Mouse (Mus musculus): ENCODE measurements around the gene Dync1h1.
A peak's percentile ranks its signal among the peaks of the same experiment; 100 is the strongest.

Dync1h1 gene

DNA sequence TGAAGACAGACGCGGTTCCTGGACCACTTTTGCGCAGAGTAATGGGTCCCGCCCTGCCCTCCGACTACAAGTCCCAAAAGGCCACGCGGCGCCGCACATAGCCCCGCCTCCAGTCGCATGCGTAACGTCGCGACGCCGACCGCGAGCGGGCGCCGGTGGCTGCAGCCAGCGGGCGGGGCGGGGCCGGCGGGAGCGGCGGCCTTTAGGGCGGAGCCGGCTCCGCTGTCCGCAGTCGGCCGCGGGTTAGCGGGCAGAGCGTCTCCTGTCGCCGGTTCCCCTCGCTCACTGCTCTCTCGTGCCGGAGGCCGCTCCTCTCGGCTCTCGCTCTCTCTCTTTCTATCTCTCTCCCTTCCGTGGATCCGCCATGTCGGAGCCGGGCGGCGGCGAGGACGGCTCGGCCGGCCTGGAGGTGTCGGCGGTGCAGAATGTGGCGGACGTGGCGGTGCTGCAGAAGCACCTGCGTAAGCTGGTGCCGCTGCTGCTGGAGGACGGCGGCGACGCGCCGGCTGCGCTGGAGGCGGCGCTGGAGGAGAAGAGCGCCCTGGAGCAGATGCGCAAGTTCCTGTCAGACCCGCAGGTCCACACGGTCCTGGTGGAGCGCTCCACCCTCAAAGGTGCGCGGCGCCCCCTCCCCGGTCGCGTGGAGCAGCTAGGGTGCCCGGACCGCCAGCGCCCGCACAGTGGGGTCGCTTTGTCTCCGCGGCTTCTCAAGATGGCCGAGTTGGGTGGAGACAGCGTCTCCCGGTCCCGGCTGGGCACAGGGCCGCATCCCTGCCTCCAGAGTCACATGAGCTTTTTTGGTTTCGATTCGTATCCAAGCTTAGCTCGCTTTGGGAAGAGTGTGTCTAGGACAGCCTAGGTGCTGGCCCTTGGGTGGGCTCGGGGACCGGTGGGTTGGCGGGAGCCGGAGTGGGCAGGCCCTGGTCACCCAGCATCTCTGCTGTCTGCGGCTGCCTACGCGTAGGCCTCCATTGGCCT lies at the start of gene Dync1h1:
Dync1h1 (plus strand) TSS at position 212 of the 978 bp plus-strand sequence.
- peak; percentile 81 to 83 for DNase-seq (ENCODE audit: low spot score in 2 of 2)

DNA sequence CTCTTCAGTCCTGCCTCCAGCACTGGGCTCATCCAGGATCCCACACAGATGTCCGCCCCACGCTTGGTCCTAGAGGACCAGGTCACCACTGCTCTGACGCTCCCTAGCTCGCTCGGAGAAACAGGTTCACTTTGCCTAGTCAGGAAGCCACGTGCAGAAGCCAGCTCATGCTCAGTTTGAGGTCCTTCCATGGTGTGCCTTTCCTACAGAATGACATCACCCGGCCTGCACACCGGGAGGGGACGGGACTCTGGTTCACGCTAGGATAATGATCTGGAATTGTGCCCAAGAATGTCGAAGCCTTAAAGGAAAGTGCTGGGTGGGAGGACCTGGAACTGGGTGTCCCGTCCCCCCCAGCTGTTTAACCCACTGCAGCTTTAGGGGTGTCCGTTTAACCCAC lies 49.1 kb upstream of the Dync1h1 start:
- DNase-seq (ENCODE audit: low spot score in 2 of 2): no peak

DNA sequence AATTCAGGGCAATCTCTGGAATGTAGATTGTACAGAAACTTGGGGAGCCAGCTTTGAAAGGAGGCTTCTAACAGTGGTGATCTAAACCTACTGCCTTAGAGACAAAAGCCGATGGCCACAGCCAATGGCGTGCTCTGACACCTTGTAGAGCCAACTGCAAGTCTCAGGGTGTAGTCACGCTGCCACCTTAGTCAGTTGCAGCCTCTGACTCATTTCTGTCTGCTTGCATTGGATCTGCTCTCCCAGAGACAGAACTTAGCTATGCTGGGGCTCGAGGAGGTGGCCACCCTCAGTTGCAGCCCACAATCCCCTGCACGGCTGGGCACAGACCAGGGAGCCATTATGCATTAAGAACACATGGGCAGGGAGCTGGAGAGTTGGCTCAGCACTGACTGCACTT lies 47.9 kb upstream of the Dync1h1 start:
- no peak for DNase-seq (ENCODE audit: low spot score in 2 of 2)

DNA sequence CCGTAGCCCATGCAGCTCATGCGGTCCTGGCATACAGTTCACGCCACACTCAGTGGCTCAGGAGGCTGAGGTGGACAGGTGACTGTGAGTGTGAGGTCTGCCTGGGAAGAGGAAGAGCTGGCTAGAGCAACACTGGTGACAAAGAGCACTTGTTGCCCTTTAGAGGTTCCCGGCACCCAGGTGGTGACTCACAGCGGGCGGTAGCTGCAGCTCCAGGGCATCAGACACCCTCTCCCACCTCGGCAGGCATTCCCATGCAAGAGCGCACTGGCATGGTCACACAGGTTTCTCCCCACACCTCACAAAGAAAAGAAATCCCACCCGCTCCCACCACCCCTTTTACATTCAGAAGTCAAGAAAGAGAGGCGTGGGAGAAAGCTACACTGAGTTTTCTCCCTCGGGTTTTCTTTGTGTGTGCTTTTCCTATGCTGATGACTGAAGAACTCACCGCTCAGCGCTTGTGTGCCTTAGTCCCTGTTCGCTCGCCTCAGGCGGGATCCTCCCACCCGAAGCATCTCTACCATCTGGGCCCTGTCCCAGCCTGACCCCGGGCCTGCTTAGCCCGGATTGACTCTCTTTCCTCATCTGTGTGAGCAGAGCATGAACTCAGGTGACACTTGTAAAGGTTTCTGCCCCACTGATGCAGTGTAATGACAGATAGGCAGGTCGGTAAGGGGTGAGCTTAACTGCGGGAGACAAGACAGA lies 45.6 kb upstream of the Dync1h1 start:
- DNase-seq (ENCODE audit: low spot score in 2 of 2): no peak

DNA sequence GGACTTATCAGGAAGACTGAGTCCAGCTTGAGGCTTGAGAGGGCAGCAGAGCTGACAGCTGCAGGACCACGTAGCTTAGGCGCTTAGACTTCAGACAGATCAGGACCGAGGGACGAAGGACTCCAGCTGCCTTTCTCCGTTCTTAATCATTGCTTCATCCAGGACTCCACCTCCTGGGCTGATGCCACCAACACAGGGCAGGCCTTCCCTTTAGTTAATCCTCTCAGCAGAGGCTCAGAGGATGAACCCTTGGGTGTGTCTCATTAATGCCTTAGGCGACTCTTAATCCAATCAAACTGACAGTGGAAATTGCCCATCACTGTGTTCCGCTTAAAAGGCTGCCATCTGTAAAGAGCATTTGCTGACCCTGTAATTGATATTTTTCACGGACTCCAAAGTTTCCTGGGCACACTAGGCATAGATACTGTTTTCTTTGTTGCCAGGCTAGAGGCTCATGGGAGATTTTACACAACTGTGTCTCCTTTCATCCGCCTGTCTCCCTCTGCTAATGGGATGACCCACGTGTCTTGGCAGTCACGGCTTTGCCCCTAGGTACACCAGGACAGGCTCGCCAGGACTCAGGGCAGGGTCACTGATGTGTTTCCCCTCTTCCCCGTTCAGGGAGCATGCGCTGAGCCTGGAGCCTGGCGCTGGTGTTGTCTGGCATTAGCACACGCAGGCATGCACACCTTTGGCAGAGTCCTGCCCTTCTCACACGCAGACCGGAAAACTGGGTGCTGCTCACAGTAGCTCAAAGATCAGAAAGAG lies 44.2 kb upstream of the Dync1h1 start:
- DNase-seq (ENCODE audit: low spot score in 2 of 2): no peak

DNA sequence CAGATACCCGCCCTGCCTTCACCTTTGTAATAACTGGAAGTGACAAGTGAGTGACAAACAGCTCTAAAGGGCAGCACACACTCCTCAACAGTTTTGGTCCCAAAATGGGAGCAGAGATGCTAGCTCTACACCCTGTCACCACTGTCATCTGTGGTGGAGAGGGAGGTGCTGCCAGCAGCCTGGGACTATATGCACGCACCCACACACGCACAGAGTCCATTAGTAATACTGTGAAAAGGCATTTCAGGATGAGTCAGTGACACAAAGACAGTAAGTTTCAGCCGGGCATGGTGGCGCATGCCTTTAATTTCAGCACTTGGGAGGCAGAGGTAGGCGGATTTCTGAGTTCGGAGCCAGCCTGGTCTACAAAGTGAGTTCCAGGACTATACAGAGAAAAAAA lies 43.1 kb upstream of the Dync1h1 start:
- DNase-seq (ENCODE audit: low spot score in 2 of 2): no peak

DNA sequence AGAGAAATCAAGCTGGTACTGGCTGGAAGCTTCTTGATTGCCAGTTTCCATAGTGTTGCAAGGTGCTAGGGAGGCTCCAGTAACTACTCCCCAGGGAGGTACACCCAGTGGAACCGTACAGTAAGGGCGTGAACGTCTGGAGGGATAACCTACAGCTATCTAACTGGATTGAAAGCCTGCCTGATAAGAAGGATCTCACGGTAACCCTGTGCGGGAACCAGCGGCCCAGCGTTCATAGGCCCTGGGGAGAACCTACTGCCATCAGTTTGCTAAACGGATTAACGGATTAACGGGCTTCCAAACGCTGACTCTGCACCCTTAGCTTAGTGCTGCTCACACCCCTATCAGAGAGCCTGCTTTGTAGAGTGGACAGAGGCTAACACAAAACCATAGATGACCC lies 37.9 kb upstream of the Dync1h1 start:
- no peak for DNase-seq (ENCODE audit: low spot score in 2 of 2)

DNA sequence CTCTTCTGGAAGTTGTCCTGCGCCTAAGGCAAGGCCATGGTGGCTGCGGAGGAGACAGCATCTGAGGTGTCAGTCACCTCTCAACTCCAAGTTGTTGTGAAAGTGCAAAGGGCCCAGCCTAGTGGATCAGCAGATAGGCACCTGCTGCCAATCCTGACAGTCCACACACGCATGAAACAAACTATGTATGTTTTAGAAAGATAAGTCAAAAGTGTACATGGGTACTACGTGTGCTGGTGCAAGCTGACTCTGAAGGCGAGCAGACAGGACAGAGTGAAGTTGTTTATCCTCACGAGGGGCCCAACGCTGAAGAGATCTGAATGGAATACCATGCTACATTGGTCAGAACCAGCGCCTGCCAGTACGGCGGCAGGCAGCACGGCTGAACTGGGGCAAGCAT lies 36.4 kb upstream of the Dync1h1 start:
- DNase-seq (ENCODE audit: low spot score in 2 of 2): no peak

DNA sequence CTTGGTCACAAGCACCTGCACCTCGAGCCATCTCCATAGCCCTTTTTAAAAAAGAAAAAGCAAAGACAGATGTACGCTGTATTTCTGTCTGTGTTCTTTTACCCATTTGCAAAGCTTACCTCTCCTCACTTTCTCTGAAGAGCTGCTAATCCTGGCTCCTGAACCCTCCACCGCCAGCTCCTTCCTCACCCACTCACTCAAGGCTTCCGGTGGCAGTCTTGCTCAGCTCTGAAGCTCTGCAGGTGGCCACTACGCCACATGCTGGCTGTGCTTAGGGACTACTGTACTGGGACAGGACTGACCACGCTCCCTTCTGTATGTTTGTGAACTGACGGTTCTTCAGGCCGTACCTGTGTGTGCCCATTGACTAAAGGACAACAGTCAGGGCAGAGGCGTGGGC lies 34.9 kb upstream of the Dync1h1 start:
- DNase-seq (ENCODE audit: low spot score in 2 of 2): no peak

DNA sequence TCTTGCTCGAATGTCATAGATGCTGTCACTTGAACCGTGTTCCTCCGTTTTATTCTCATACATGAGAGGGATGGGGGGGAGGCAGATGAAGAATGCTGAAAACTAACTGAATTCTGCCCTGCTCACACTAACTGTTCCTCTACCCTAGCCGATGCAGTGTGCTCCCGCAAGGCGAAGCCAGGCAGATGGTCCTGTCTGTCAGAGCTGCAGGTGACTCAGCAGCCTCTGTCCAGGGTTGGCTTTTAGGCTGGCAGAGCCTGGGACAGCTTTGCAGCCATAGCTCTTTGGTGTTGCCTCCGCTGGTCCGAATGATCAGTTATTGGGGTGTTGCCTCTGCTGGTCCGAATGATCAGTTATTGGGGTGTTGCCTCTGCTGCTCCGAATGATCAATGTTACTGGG lies 30.2 kb upstream of the Dync1h1 start:
- no peak for DNase-seq (ENCODE audit: low spot score in 2 of 2)

DNA sequence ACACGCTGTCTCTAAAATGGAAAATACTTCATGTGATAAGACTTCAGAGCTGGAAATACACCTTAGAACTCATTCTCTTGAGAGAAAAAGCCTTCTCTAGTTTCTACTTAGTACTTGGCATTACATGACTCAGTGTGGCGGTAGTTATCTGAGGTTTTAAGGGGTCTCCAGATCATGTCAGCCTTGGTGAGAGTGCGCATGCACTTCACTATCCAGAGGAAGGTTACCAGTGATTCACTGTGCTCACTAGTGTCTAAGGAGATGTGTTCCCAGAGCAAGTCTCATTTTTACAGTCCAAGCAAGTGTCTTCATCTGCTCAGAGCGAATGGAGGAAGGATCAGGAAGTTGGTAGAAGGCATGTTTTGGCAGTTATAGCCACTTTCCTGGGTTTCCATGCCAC lies 28.9 kb upstream of the Dync1h1 start:
- DNase-seq (ENCODE audit: low spot score in 2 of 2): no peak

DNA sequence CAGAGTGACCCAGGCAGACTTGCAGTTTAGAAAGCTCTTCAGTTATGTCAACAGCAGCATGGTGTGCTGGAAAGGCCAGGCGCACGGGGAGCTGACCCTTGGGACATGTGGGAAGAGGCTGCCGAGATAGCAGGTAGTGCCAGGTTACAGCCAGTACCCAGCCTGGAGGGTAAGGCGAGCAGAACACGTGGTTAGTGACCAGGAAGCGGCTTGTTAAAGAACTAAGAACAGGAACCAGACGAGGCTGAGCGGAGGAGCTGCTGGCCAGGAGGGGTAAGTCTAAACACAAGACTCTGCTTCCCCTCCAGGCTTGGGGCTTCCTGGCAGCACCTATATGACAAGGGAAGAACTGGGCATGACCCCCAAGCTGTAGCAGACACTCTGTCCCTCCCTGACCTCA lies 27.6 kb upstream of the Dync1h1 start:
- DNase-seq (ENCODE audit: low spot score in 2 of 2): no peak

DNA sequence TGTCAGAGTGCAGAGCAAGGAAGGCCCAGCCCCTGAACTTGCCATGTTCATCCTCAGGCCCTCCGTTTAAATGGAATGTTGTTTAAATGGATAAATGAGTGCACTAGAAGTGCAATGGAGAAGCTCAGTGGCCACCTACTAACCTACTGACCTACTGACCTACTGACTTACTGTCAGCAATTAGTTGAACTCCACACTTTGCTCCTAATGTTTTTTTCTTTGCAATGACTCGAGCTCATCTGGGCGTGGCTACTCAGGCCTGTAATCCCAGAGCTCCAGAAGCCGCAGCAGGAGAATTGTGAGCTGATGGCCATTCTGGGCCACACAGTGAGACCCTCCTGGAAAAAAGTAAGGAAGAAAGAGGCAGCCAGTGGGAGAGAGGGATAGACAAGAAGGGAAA lies 25.3 kb upstream of the Dync1h1 start:
- no peak for DNase-seq (ENCODE audit: low spot score in 2 of 2)

DNA sequence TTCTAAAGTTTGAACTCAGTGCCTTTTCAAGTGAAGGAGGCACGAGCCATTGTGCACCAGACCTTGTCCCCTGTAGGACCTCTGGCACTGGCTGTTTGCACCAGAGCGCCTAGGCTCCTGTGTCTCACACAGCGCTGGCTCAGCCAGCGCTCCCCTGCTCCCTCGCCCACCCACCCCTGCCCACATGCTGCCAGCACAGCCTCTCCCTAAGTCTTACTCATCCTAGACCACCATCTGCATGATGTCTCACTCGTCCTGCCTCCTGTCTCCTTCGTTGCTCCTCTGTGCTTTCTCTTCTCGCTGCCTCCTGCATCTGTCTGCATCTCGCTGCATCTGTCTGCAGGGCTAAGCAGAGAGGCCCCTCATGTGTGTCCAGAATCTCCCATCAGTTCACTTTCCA lies 22.9 kb upstream of the Dync1h1 start:
- DNase-seq (ENCODE audit: low spot score in 2 of 2): no peak

DNA sequence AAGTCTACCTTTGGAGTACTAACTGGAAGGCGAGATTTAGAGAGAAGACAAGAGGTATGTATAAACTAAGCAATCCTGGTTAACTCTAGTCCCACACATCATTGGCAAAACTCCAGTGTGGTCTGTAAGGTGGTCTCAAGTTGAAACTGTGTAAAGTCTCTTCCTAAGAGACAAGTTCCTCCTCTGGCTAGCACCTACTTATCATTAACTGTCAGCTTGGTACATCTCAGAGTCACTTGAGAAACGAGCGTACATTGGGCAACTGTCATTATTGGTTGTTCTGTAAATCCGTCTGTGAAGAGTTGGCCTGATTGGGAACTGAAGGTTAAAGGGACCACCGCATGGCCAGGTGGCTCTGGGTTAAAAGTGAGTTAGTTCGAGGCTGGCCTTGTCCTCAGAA lies 12.6 kb upstream of the Dync1h1 start:
- no peak for DNase-seq (ENCODE audit: low spot score in 2 of 2)

DNA sequence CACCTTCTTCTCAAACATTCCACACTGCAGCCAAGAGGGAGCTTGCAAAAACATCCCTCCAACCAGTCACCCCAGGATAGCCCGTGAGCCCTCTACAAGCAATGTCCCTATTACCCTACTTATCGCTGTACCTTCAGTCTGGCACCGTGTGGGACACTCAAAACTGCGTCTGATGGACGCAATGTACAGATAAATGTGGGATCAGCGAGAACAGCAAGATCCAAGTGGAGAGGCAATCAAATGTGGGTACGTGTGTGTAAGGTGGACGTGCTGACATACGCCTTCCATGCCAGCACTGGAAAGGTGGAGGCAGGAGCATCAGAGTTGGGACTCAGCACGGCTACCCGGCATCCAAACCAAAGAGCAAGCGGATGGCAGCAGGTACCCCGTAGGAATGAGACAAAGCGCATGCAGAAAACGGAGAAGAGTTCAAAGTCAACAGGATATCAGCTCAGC lies 10.4 kb upstream of the Dync1h1 start:
- no peak for DNase-seq (ENCODE audit: low spot score in 2 of 2)

DNA sequence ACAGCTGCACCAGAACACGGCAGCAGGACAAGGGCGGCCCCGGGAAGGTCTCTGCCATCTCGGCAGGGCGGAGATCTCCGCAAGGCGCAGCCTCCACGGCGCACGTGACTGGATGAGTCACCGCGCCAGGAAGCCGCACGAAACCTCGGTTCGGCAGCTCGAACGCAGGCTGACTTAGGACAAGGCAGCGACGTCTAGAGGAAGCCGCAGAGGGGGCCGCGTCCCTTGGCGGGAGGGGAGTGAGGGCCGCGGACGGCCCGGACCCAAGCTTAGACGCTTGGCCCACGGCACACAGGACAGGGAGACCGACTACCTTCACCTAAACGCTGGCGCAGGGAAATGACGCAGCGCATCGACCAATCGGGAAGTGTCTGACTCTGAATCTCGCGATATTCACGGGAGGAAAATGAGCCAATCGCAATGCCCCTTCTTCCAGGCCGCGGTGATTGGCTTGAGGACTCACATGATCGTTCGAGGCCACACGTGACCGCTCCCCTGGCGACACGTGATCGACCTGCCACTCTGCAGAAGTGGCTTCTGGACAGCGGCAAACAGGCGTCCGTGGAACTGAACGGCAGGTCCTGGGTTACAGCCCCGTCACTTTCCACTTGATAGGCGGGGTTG lies 9.9 kb upstream of the Dync1h1 start:
- DNase-seq (ENCODE audit: low spot score in 2 of 2): peak; percentile 99

DNA sequence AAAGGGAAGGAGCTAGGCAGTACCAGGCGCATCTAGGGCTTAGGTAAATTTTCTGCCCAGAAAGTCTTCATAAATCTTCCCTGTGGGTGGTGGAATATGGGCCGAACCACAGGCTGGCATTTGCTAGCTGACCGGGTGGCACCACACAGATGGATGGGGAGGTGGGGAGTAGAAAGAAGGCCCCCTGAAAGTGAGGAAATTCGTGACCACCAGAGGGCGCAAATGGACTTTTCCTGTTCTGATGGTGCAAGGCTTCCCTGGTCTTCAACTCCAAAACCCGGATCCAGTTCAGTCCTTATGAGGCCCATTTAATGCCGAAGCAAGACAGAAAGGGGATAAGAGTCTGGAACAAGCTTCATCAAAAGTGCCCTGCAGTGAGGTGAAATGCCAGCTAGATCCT lies 2.7 kb upstream of the Dync1h1 start:
- DNase-seq (ENCODE audit: low spot score in 2 of 2): peak; percentile 66 to 71

DNA sequence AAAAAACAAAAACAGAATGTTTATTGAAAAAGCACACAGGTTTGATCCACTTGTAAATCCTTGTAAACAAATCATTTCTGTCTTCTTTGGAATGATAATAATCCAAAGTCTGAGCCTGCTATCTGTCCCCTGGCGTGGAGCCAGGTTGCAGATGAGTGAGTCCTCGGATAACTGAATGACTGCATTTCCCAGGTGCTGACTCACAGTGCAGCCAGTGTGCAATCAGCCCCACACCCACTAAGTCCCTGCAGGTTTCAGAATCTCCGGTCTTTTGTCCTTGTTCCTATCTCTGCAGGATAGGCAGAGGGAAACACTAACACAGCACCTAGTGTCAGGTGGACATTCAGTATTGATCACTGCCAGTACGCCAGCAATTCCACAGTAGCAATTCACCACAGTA lies 1.5 kb upstream of the Dync1h1 start:
- DNase-seq (ENCODE audit: low spot score in 2 of 2): no peak

DNA sequence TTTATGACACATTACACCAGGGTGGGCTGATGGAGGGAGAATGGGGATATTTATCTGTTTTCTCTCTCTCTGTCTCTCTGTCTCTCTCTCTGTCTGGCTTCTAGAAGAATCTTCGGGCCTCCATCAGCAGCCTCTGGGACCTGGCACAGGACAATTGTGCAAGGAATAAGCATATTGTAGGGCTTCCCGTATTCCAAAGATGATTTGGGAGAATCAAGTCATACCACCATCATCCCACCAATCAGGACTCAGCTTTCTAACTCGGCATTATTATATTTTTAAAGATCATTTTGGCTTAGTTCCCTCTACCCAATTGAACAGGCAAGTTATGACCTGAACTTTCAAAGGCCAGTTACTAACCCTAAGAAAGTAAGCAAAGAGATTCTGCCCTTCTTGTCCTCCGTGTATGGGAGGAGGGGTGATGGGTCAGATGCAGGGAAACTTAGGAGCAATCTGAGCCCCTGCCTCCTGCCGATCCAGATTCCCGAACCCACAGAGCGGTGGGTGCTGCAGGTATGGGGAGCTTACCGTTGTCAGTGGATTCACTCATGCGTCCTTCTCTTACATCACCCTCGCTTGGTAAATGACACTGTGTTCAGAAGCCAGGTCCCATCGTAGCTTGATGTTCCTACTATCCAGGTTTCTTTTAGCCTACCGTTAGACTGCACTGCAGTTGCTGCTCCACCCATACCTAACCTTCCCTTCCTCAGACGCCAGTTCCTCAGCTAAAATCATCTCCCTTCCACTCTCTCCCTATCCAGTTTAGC lies 844 bp upstream of the Dync1h1 start:
- no peak for DNase-seq (ENCODE audit: low spot score in 2 of 2)

DNA sequence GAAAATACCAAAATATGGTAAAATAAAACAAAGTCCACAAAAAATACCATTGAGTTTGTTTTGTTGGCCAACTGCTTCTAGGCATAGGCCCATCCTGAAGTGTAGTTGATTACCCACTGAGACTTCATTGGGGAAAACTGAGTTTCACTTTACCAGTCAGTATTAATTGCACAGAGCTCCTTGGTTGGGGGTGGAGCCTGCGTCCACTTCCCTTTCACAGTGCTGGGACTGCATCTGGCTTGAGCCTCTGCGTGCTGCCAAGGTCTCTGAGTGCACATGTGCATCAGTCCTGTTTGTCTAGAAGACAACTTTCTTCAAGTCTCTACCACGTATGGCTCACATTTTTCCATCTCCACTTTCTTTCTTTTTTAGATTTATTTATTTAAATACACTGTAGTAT lies 4.9 kb downstream of the Dync1h1 start:
- DNase-seq (ENCODE audit: low spot score in 2 of 2): no peak

Data from frontal cortex, postnatal 25 days (tissue).